Mouse (Mus musculus): ENCODE data around the gene Apol9b. TPM values are rescaled to one million over a fixed set of nuclear protein-coding genes. Genes with fewer than 3 reads are reported as not detected.

Apol9b gene
- polyA plus RNA-seq, 1 experiment: 1.7 TPM

- 96% methylated on average over 10 of the region's 10 CpGs for WGBS
- no peaks in the 10 kb centered on the region for H3K4me1 ChIP-seq (ENCODE audit: control insufficient read depth, insufficient read depth, low read length)
- no peak overlapping the region for H3K4me3 ChIP-seq (replicated peaks; ENCODE audit: extremely low read depth, low read depth, low read length)
- no peak for DNase-seq
- TF ChIP-seq POLR2A (IDR thresholded peaks at IDR 0.05; ENCODE audit: borderline replicate concordance, extremely low read depth, low read depth, low read length): no peak
- TF ChIP-seq CTCF (IDR thresholded peaks at IDR 0.05; ENCODE audit: insufficient read depth, low read length): no peak
Measured at GRCm38 (mm10) chr15:77774303-77774702, 45.5 kb downstream of the Apol9b start.

GRCm38 (mm10) chr15:77775186-77775963, 46.5 kb downstream of the Apol9b start:
- no peak overlapping the region for H3K4me3 ChIP-seq (replicated peaks; ENCODE audit: extremely low read depth, low read depth, low read length)
- H3K4me1 ChIP-seq (ENCODE audit: control insufficient read depth, insufficient read depth, low read length): no peaks in the 10 kb centered on the region
- TF ChIP-seq POLR2A (IDR thresholded peaks at IDR 0.05; ENCODE audit: borderline replicate concordance, extremely low read depth, low read depth, low read length) (no peak), CTCF (IDR thresholded peaks at IDR 0.05; ENCODE audit: insufficient read depth, low read length) (peak; percentile 95)
- peak; percentile 79 for DNase-seq
- 65% methylated on average over 20 of the region's 20 CpGs for WGBS

DNA sequence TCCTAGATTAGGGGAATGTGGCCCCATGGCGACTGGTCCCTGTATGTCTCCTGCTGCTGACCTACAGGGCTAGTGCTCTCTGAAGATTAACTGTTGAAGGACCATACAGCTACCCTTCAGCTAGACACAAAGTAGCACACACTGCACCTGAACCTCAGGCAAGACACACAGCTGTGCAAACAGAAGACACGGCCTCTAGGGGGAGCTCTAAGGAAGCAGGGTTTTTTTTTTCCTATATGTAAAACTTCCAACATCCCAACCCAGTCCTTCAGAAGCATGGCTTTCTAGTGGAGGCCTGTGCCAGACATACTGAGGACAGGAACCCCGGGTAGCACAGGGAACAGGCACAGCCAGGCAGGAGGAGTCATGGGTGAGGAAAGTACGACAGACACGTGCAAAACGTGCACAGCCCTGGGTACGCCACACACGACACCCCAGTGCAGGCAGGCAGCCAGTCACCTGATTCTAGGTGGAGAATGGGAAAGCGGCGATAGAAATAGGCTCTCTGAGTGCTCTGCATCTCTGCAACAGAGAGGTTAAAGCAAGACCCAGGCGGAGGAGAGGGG, 53.7 kb downstream of the Apol9b start:
- Histone ChIP-seq H3K4me3 (replicated peaks; ENCODE audit: extremely low read depth, low read depth, low read length) (no peak overlapping the region), H3K4me1 (ENCODE audit: control insufficient read depth, insufficient read depth, low read length) (no peaks in the 10 kb centered on the region)
- no peak for DNase-seq
- TF ChIP-seq POLR2A (IDR thresholded peaks at IDR 0.05; ENCODE audit: borderline replicate concordance, extremely low read depth, low read depth, low read length) (no peak), CTCF (IDR thresholded peaks at IDR 0.05; ENCODE audit: insufficient read depth, low read length) (peak; percentile 61)
- WGBS: 71% methylated on average over 11 of the region's 11 CpGs

DNA sequence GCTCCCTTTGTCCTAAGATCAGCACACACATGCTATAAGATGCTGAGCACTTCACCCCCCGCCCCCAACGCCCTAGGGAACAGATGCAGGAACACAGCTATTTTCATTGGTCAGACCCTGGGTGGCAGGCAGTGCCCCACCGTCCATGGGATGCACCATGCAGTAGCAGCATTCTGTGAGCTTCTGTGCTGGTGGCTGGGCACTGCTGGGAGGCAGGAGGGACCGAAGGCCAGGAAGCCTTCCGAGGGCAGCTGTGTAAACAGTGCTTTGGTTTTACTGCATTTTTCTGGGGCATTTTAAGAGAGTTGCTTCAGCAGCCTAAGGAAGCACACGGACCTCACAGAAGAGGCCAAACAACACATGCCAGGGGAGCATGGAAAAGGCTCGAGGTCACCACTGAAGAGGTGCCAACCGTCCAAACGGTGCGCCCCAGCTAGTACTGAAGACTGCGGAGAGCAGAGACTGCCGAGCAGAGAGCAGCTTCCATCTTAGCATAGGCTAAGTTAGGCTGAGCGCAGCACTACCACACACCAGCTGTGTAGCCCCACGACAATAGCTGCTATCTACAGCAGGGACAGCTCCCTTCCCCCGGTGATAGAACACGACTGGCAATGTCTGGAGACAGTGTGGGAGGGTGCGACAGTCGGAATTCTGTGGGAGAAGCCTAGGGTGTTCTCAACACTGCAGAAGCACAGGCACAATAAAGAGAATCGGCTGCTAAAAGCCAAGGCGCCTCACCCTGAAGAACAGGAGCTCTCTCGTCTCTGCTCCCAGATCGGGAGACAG, 55.4 kb downstream of the Apol9b start:
- no peak overlapping the region for H3K4me3 ChIP-seq (replicated peaks; ENCODE audit: extremely low read depth, low read depth, low read length)
- H3K4me1 ChIP-seq (ENCODE audit: control insufficient read depth, insufficient read depth, low read length): peaks cover under 1% of the 10 kb centered on the region; the same call in 1 of the 2 replicates
- no peak for TF ChIP-seq CTCF (IDR thresholded peaks at IDR 0.05; ENCODE audit: insufficient read depth, low read length)
- no peak for TF ChIP-seq POLR2A (IDR thresholded peaks at IDR 0.05; ENCODE audit: borderline replicate concordance, extremely low read depth, low read depth, low read length)
- WGBS: 62% methylated on average over 22 of the region's 22 CpGs
- no peak for DNase-seq

GRCm38 (mm10) chr15:77785807-77786206, 57.0 kb downstream of the Apol9b start:
- no peak for DNase-seq
- no peak overlapping the region for H3K4me3 ChIP-seq (replicated peaks; ENCODE audit: extremely low read depth, low read depth, low read length)
- no peak for TF ChIP-seq CTCF (IDR thresholded peaks at IDR 0.05; ENCODE audit: insufficient read depth, low read length)
- no peak for TF ChIP-seq POLR2A (IDR thresholded peaks at IDR 0.05; ENCODE audit: borderline replicate concordance, extremely low read depth, low read depth, low read length)
- H3K4me1 ChIP-seq (ENCODE audit: control insufficient read depth, insufficient read depth, low read length): peaks cover 3% of the 10 kb centered on the region; the same call in 1 of the 2 replicates
- 73% methylated on average over 1 of the region's 1 CpGs for WGBS

Other genes starting within 250 kb of the Apol9b start
- not detected in 2 replicates for gene Apol11a, start 220.8 kb upstream of the Apol9b start, polyA plus RNA-seq (2012; rRNA removed)
- 1.0 and 1.1 TPM in 2 replicates for gene Apol7c, start 195.7 kb upstream of the Apol9b start, polyA plus RNA-seq (2012; rRNA removed)
- not detected in 2 replicates for gene 1700025B11Rik, start 167.1 kb upstream of the Apol9b start, polyA plus RNA-seq (2012; rRNA removed)
- gene Apol10b, start 132.9 kb upstream of the Apol9b start, polyA plus RNA-seq (2012; rRNA removed): 0.52 and 0.72 TPM in 2 replicates
- not detected in 2 replicates for gene Gm36245, start 129.8 kb upstream of the Apol9b start, polyA plus RNA-seq (2012; rRNA removed)
- 0.13 and 0.95 TPM in 2 replicates for gene Apol11b, start 85.8 kb upstream of the Apol9b start, polyA plus RNA-seq (2012; rRNA removed)
- 0.88 and 1.3 TPM in 2 replicates for gene Apol7e, start 30.2 kb upstream of the Apol9b start, polyA plus RNA-seq (2012; rRNA removed)
- gene Apol8, start 28.0 kb downstream of the Apol9b start, polyA plus RNA-seq (2012; rRNA removed): 0.05 TPM in 1 of 2 replicates, not detected in the other
- 133 and 162 TPM in 2 replicates for gene Myh9, start 113.1 kb downstream of the Apol9b start, polyA plus RNA-seq (2012; rRNA removed)
- gene Txn2, start 200.0 kb downstream of the Apol9b start, polyA plus RNA-seq (2012; rRNA removed): 138 and 165 TPM in 2 replicates
- gene Foxred2, start 227.7 kb downstream of the Apol9b start, polyA plus RNA-seq (2012; rRNA removed): 1.8 and 2.4 TPM in 2 replicates
- gene Eif3d, start 241.8 kb downstream of the Apol9b start, polyA plus RNA-seq (2012; rRNA removed): 62.7 and 91.2 TPM in 2 replicates

All from lung, adult 2 months (tissue).